Mouse (Mus musculus): ENCODE results near the gene F10. TPM values are rescaled to one million over a fixed set of nuclear protein-coding genes. Genes with fewer than 3 reads are reported as not detected.

The F10 gene
- polyA plus RNA-seq, 1 experiment from 2014 or later: 4.8 TPM

DNA sequence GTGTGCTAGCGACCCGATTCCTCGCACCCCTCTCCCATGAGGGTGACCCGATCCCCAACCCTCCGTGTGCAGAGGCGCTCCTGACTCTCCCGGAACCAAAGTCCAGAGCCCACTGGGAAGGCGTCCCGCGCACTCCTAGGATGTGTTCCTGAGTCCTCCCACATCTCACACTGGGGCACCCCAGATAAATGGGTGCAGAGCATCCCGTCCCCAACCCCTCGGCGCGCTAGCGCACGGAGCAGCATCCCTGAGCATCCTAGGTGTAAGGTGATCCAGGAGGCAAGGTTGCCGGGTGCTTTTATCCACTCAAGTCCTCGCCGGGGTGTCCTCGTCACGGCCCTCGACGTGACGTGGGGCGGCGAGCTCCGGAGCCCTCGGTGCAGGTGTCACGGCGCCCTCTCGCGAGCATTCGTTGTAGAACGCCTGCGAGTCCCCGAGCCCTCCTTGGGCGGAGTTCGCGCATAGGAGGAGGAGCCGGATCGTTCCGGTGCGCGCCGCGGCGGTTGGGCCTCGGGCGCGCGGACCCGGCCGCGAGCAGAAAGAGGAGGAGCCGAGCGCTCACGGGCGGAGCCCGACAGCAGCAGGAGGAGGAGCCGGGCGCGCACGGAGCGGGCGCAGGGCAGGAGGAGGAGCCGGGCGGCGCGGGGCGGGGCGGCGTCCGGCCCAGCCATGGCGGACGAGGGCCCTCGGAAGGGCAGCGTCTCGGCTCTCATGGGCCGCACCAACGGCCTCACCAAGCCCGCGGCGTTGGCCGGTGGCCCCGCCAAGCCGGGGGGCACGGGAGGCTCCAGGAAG, 68.2 kb downstream of the F10 start, which contains the start of the genes Pcid2 and Cul4a:
TSS of gene Pcid2 (minus strand) at position 373 of the 795 bp plus-strand sequence.
TSS of gene Cul4a (plus strand) at position 535 of the 795 bp plus-strand sequence.
- 1% methylated on average over 73 of the region's 87 CpGs for WGBS (ENCODE audit: missing documents)
- Histone ChIP-seq H3K27ac (peak within 1 kb of the TSS; percentile 58), H3K4me3 (ENCODE audit: inconsistent target) (peak within 1 kb of the TSS; percentile 88), H3K79me2 (ENCODE audit: inconsistent target) (peaks cover 86% of the 10 kb centered on the region), H3K36me3 (ENCODE audit: inconsistent target) (no peaks in the 10 kb centered on the region)

- under 1% methylated on average over 61 of the region's 63 CpGs for WGBS (ENCODE audit: missing documents)
- H3K79me2 ChIP-seq (ENCODE audit: inconsistent target): peaks cover 86% of the 10 kb centered on the region
- H3K36me3 ChIP-seq (ENCODE audit: inconsistent target): no peaks in the 10 kb centered on the region
- H3K4me3 ChIP-seq (ENCODE audit: inconsistent target): peak overlapping the region; percentile 32
- no peak overlapping the region for H3K27ac ChIP-seq
Measured at GRCm38 (mm10) chr8:13105908-13106551, 68.9 kb downstream of the F10 start.

Other genes with a start within 250 kb of the F10 start
- gene Mcf2l, start 163.5 kb upstream of the F10 start, polyA plus RNA-seq (2018): 1.3 to 1.9 TPM (median 1.6 TPM) in 3 replicates
- 1.3 to 5.2 TPM (median 2.3 TPM) in 3 replicates for gene F7, start 11.3 kb upstream of the F10 start, polyA plus RNA-seq (2018)
- gene Proz, start 23.6 kb downstream of the F10 start, polyA plus RNA-seq (2018): not detected in 3 replicates
- gene Pcid2, start 68.2 kb downstream of the F10 start, polyA plus RNA-seq (2018): 10.7 to 16.7 TPM (median 13.2 TPM) in 3 replicates
- gene Cul4a, start 68.3 kb downstream of the F10 start, polyA plus RNA-seq (2018): 36.8 to 51.4 TPM (median 43.9 TPM) in 3 replicates
- 2,068 to 3,979 TPM (median 3,748 TPM) in 3 replicates for gene Lamp1, start 121.9 kb downstream of the F10 start, polyA plus RNA-seq (2018)
- gene Grtp1, start 163.3 kb downstream of the F10 start, polyA plus RNA-seq (2018): 0.34 to 2.2 TPM in 2 of 3 replicates, not detected in the other
- gene Adprhl1, start 216.9 kb downstream of the F10 start, polyA plus RNA-seq (2018): 0.04 TPM in 1 of 3 replicates, not detected in the others

Data from macrophage (primary cell).